Mouse (Mus musculus) myocyte (in vitro differentiated cells): ENCODE measurements at regions not wholly inside any gene's neighbourhood (a gene's known extent, or its start where the extent isn't known, plus 50 kb on each side); places are given as distances from the start of the nearest gene placed in this dataset.
"Not testable (repeated sequence)": the region's sequence is repeated elsewhere in the genome, so short reads cannot be mapped to it uniquely, and the experiment has no call there.

Source experiments
- H3K27me3 ChIP-seq: one replicate; pipeline ENCODE4 v1.6.1; 2011; ENCODE audit not compliant: control insufficient read depth, insufficient read depth, insufficient read length
- H3K36me3 ChIP-seq: one replicate; pipeline ENCODE4 v1.6.1; 2011; ENCODE audit not compliant: control insufficient read depth, insufficient read depth
- H3K4me2 ChIP-seq: one replicate; pipeline ENCODE4 v1.6.1; 2011; ENCODE audit warnings: low read depth, control low read depth
- H3K4me3 ChIP-seq: one replicate; pipeline ENCODE4 v1.5.1; 2011; ENCODE audit warnings: mild to moderate bottlenecking, control low read depth, moderate library complexity
- H3K79me2 ChIP-seq: one replicate; pipeline ENCODE4 v1.6.1; 2011; ENCODE audit not compliant: control insufficient read depth, insufficient read depth
- H3ac ChIP-seq: one replicate; pipeline ENCODE4 v1.6.1; 2011; ENCODE audit not compliant: control insufficient read depth, insufficient read length
- CEBPB ChIP-seq: IDR thresholded peaks from 2 replicates; pipeline ENCODE4 v1.6.1; 2011; ENCODE audit warnings: mild to moderate bottlenecking, moderate library complexity; ENCODE audit not compliant: poor library complexity, insufficient read depth, severe bottlenecking
- E2F4 ChIP-seq: IDR thresholded peaks from one replicate; pipeline ENCODE4 v1.6.1; 2011; ENCODE audit warnings: mild to moderate bottlenecking, control low read depth, moderate library complexity; ENCODE audit not compliant: insufficient read depth
- MAX ChIP-seq: IDR thresholded peaks from one replicate; pipeline ENCODE4 v1.6.1; 2011; ENCODE audit warnings: low read depth, mild to moderate bottlenecking, control low read depth
- MYOD1 ChIP-seq, 3 experiments: IDR thresholded peaks; one replicate each; pipeline ENCODE4 v1.6.1; 2011; ENCODE audit warnings: control low read depth in 2 of 3, low read depth in 2 of 3, mild to moderate bottlenecking in 2 of 3, moderate library complexity in 1 of 3; ENCODE audit not compliant: insufficient read length in 2 of 3, control insufficient read depth in 1 of 3
- MYOG ChIP-seq, 3 experiments: IDR thresholded peaks; one replicate each; pipeline ENCODE4 v1.6.1; 2011; ENCODE audit warnings: control low read depth in 2 of 3, low read depth in 2 of 3, mild to moderate bottlenecking in 2 of 3; ENCODE audit not compliant: insufficient read length in 2 of 3, control insufficient read depth in 1 of 3, insufficient read depth in 1 of 3
- POLR2A ChIP-seq: IDR thresholded peaks from one replicate; pipeline ENCODE4 v1.6.1; 2011; ENCODE audit warnings: low read depth, mild to moderate bottlenecking, control low read depth, moderate library complexity; ENCODE audit not compliant: insufficient read length
- POLR2AphosphoS2 ChIP-seq: IDR thresholded peaks from one replicate; pipeline ENCODE4 v1.6.1; 2011; ENCODE audit warnings: low read depth, control low read depth; ENCODE audit not compliant: insufficient read length
- REST ChIP-seq: IDR thresholded peaks from one replicate; pipeline ENCODE4 v1.6.1; 2011; ENCODE audit warnings: mild to moderate bottlenecking, control low read depth, moderate library complexity; ENCODE audit not compliant: insufficient read depth, insufficient read length
- SRF ChIP-seq: IDR thresholded peaks from one replicate; pipeline ENCODE4 v1.6.1; 2011; ENCODE audit warnings: low read depth; ENCODE audit not compliant: control insufficient read depth, insufficient read length
- TCF12 ChIP-seq: IDR thresholded peaks from one replicate; pipeline ENCODE4 v1.6.1; 2011; ENCODE audit warnings: mild to moderate bottlenecking, control low read depth; ENCODE audit not compliant: poor library complexity, insufficient read depth, severe bottlenecking
- TCF3 ChIP-seq: IDR thresholded peaks from one replicate; pipeline ENCODE4 v1.6.1; 2011; ENCODE audit warnings: low read depth, control low read depth; ENCODE audit not compliant: insufficient read length
- USF1 ChIP-seq: IDR thresholded peaks from one replicate; pipeline ENCODE4 v1.6.1; 2011; ENCODE audit warnings: low read depth, mild to moderate bottlenecking, control low read depth, moderate library complexity

- TF ChIP-seq MYOD1 (IDR thresholded peaks at IDR 0.05; ENCODE audit: control insufficient read depth in 1 of 3, insufficient read length in 2 of 3, low read depth in 2 of 3) (no peak), USF1 (no peak), SRF (no peak), MAX (no peak), E2F4 (no peak), POLR2AphosphoS2 (no peak), MYOG (IDR thresholded peaks at IDR 0.05; ENCODE audit: control insufficient read depth in 1 of 3, insufficient read depth in 1 of 3, insufficient read length in 2 of 3, low read depth in 2 of 3) (no peak), TCF3 (no peak), POLR2A (no peak), TCF12 (no peak), REST (no peak), CEBPB (no peak)
- H3K79me2 ChIP-seq: no peaks in the 10 kb centered on the region
- no peak overlapping the region for H3K4me3 ChIP-seq
- no peak overlapping the region for H3K4me2 ChIP-seq
- H3K36me3 ChIP-seq: no peaks in the 10 kb centered on the region
- no peak overlapping the region for H3ac ChIP-seq
- H3K27me3 ChIP-seq: no peaks in the 10 kb centered on the region
Observed at GRCm38 (mm10) chr13:12677372-12677771, 111.7 kb downstream of the Ero1lb start.

- H3K27me3 ChIP-seq, H3K79me2 ChIP-seq, H3ac ChIP-seq, H3K36me3 ChIP-seq, H3K4me2 ChIP-seq, H3K4me3 ChIP-seq: not testable (repeated sequence)
Observed at GRCm38 (mm10) chr13:12671011-12671410, 105.3 kb downstream of the Ero1lb start.

GRCm38 (mm10) chr13:12668742-12669141 lies 103.1 kb downstream of the Ero1lb start:
- not testable (repeated sequence) for H3K36me3 ChIP-seq, H3K4me3 ChIP-seq, H3K79me2 ChIP-seq, H3K27me3 ChIP-seq, H3ac ChIP-seq, H3K4me2 ChIP-seq

GRCm38 (mm10) chr13:12667727-12668665 lies 102.3 kb downstream of the Ero1lb start:
- not testable (repeated sequence) for H3K36me3 ChIP-seq, H3K4me2 ChIP-seq

GRCm38 (mm10) chr13:12666050-12666449 lies 100.4 kb downstream of the Ero1lb start:
- H3K36me3 ChIP-seq, H3K79me2 ChIP-seq, H3ac ChIP-seq, H3K4me2 ChIP-seq, H3K27me3 ChIP-seq, H3K4me3 ChIP-seq: not testable (repeated sequence)

More at GRCm38 (mm10) chr13:12667727-12668665, 102.3 kb downstream of the Ero1lb start:
- not testable (repeated sequence) for H3ac ChIP-seq, H3K79me2 ChIP-seq, H3K4me3 ChIP-seq, H3K27me3 ChIP-seq
